Mouse (Mus musculus) CH12.LX (cell line): ENCODE data around the gene Pitpna.

Experiments used
- CTCF ChIP-seq, 2 experiments: IDR thresholded peaks in 1 of 2; conservative IDR thresholded peaks in 1 of 2; 2 replicates each; pipeline ENCODE4 v1.5.1; 2011 to 2012; ENCODE audit warnings: low read depth in 2 of 2, low read length in 2 of 2, improper control_type of control experiment in 1 of 2, inconsistent platforms in 1 of 2, mild to moderate bottlenecking in 1 of 2, moderate library complexity in 1 of 2
- IRF4 ChIP-seq: IDR thresholded peaks from 2 replicates; pipeline ENCODE4 v1.6.1; 2014; ENCODE audit warnings: low read depth, mild to moderate bottlenecking, inconsistent platforms, low read length, improper control_type of control experiment
- NRF1 ChIP-seq: IDR thresholded peaks from 2 replicates; pipeline ENCODE4 v1.6.1; 2014; ENCODE audit warnings: low read depth, mild to moderate bottlenecking, inconsistent platforms, low read length, improper control_type of control experiment, moderate library complexity
- POLR2A ChIP-seq: IDR thresholded peaks from 2 replicates; pipeline ENCODE4 v1.6.1; 2011; ENCODE audit warnings: low read depth, mild to moderate bottlenecking, improper control_type of control experiment, low read length
- USF2 ChIP-seq: conservative IDR thresholded peaks from 2 replicates; pipeline ENCODE4 v1.6.1; 2011; ENCODE audit warnings: low read depth, low read length, improper control_type of control experiment

- TF ChIP-seq NRF1: no peak
- TF ChIP-seq IRF4: no peak
- TF ChIP-seq POLR2A: no peak
- TF ChIP-seq USF2: no peak
- no peak for TF ChIP-seq CTCF (conservative IDR thresholded peaks at IDR 0.05 in 1 of 2, IDR thresholded peaks at IDR 0.05 in 1 of 2; ENCODE audit: low read depth in 2 of 2, low read length in 2 of 2)
Observed at GRCm38 (mm10) chr11:75608776-75609175, 20.9 kb downstream of the Pitpna start.
